Mouse (Mus musculus): Measurements from ENCODE around the gene Catsper1.

The Catsper1 gene

DNA sequence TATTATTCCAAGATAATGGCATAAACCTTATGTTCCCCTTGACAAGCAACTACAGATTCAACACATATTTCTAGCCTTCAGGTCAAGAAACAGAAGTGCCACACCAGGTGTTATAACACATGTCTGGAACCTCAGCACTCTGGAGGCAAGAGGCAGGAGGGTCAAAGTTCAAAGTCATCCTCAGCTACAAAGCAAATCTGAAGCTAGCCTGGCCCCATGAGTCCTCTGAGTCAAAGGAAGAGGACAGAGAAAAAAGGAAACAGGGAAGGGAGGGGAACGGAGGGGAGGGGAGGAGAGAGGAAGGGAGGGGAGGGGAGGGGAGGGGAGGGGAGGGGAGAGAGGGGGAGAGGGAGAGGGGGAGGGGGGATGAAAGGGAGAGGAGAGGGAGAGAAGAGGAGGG, 20.5 kb downstream of the Catsper1 start:
- DNase-seq, result no peak

DNA sequence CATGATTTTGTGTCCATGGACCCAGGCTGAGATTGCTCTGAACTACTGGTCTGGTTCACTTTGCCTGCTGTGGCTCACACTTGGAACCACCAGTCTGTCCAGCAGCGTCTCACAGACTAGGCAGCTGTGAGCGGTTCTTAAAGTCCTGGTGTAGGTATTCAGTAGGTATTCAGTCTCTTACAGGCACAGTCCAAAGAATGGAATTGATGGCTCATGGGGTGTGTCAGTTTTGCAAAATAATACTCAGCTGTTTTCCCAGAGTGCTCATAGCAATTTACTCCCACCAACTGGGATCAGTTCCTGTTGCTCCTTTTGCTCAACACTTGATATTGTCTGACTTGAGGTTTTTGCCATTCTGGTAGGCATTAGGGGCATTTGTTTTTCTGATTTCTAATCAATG, 26.6 kb downstream of the Catsper1 start:
- DNase-seq, result no peak

DNA sequence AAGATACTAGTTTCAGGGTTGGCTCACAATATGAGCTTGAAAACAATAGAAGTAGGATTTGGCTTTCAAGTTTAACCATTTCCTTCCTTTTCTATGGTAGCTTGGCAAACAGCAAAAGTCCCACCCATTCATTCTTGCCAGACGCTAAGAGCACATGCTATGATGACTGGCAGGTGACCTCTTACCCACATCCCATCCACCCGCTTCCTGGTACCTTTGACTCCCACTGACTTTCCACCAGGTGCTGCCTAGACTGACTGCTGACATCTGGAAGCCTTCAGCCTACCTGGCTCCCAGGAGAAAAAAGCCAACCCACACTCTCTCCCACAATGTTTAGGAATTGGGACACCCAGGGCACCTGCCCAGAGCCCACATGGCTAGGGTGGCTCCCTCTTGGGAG, 28.6 kb downstream of the Catsper1 start:
- DNase-seq, result no peak

DNA sequence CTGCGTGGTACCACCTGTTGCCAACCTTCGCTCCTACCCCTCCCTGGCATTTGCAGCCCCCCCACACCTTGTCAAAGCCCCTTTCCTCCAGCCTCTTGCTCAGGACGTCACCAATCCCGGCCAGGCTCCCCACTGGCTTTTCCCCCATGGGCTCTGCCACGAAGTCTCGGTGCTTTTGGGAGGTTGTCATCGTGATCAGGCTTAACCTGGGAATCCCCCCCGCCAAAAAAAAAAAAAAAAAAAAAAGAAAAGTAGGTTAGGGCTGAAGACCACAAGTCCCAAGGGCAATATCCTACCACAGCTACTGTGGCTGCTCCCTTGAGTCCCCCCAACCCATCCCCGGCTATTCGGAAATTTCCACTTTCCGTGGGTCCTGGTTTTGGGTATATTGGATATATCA, 30.2 kb downstream of the Catsper1 start:
- DNase-seq, result no peak

DNA sequence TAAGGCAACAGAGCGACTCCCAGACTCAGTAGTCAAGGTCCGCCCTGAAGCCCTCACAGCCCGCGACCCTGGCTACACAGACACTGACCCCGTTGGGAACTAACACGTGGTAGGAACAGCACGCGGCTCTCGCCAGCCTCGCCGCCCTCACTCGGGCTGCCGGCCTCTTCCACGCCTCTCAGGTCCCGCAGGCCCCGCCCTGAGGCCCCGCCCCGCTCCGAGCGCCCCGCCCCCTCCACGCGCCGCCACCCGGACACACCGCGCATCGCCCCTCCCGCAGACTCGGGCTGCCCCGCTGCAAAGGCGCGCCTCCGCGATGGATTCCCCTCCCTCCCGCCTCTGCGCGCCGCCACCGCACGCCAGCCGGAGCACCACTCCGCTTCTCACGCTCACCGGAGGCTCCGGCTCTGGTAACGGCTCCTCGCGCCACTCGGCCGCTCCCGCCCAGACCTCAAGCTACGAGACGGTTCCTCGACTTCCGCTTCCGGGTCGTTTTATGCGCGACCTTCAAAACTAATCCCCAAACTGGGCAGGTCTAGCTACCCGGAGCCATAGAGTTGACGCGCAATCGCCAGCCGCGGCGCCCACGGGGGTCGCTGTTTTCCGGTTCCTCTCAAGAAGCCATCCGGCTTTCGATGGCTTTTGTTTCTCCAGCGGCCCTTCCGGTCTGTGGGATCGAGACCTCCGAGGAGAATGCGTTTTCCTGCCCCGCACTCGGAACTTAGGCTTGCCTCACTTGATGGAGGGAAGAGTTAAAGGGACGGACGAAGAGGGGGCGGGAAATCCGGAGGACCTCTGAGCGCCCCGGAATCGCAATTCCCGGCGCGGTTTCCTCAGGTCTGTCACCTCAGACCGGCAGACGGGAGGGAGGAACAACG, 30.9 kb downstream of the Catsper1 start, which contains the start of gene Eif1ad:
TSS of gene Eif1ad (plus strand) at position 567 of the 878 bp plus-strand sequence.
- DNase-seq, result peak; percentile 98

GRCm38 (mm10) chr19:5367053-5367359, 31.5 kb downstream of the Catsper1 start, which contains the start of gene Banf1:
Banf1 (minus strand) TSS chr19:5367168.
- no peak for DNase-seq

GRCm38 (mm10) chr19:5367455-5367854, 31.9 kb downstream of the Catsper1 start:
- DNase-seq, result no peak

DNA sequence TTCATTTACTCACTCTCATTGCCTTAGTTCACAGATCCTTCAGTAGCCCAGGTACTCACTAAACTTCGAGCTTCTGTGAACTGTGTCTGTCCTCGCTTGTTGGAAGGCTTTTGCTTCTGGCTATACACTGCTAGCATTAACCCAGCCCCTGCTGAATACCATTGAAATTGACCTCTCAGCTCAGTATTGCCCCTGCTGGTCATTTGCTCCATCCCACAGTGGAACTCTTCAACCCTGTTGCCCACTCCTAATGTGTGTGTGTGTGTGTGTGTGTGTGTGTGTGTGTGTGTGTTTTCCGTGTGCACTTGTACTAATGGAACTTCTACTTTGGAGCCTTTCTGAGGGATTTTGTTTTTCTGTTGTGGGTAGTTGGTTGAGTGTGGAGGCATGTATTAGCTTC, 35.4 kb downstream of the Catsper1 start:
- no peak for DNase-seq

GRCm38 (mm10) chr19:5372724-5373123, 37.2 kb downstream of the Catsper1 start:
- DNase-seq, result no peak

DNA sequence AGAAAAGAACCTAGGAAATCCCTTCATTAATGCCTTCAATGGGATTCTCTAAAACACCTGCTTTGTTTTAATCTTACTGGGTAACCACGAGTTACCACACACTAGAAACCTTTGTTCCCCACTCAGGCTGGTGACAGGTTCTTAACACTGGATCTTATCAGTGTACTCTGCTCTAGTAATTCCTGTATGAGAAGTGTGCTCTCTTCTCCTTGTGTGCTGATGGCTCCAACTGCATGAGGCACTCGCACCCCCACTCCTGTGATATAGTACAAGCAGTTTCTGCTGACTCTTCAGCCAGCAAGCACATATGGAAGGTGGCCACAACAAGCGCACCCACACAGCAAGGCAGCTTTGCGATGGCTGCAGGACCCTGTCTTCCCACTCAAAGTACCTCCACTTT, 38.6 kb downstream of the Catsper1 start:
- DNase-seq, result no peak

- no peak for DNase-seq
Measured at GRCm38 (mm10) chr19:5374748-5375147, 39.2 kb downstream of the Catsper1 start.

DNA sequence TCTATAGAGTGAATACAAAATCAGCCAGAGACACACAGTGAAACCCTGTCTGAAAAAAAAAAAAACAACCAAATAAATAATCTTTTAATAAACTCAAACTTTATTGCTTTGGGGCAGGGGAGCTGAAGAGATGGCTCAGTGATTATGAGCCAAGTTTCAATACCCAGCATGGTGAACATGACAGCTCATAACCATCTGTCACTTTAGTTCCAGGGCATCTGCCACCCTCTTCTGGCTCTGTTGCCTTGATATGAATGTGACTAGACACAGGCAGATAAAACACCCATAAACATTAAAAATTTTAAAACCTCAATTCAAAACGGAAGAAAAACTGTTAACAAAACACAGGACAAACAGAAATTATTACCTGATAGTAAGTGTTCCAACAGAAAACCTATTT, 41.9 kb downstream of the Catsper1 start:
- DNase-seq, result no peak

- no peak for DNase-seq
Measured at GRCm38 (mm10) chr19:5383326-5383725, 47.8 kb downstream of the Catsper1 start.

GRCm38 (mm10) chr19:5384715-5385114, 49.2 kb downstream of the Catsper1 start:
- no peak for DNase-seq

DNA sequence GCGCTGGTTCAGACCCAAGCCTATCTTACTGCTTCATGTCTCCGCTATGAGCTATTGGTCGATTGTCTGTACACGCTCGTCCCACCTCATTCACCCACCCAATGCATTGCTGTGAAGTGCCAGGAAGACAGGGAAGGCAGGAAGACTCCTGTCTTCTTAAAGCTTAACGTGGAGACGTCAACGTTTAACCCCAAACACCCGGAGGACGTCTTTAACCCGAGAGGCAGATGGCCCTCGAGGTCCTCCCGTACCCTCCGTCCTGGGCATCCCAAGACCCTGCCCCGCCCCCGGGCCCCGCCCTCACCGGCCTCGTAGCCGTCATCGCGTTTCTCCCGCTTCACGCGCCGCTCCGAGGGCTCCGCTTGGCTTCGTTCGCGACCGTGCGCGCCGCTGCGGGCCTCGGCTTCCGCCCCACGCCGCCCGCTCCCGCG, 52.5 kb downstream of the Catsper1 start:
- DNase-seq, result no peak

- DNase-seq, result peak; percentile 93
Measured at GRCm38 (mm10) chr19:5388588-5389242, 53.2 kb downstream of the Catsper1 start, which contains the start of gene Sart1. Sart1 (minus strand) TSS chr19:5388703.

DNA sequence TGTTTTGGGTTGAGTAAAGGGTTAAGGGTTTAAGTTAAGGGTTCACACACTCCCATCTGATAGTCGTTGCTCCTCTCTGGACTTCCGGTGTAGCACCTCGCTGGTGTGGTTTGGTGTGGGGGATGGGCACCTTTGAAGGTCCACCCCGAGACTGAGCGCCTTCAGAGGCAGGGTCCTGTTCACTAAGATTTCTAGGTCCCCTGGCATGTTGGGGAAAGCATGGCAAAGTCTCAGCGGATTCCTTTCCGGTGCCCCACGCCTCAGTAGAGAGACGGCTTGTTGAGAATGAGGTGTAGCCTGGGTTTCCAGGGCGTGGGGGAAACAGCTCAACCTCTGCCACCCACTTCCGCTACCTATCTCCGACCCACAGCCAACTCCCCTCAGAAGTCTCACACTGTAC, 54.1 kb downstream of the Catsper1 start:
- DNase-seq, result peak; percentile 35

GRCm38 (mm10) chr19:5390416-5390815, 54.9 kb downstream of the Catsper1 start:
- no peak for DNase-seq

DNA sequence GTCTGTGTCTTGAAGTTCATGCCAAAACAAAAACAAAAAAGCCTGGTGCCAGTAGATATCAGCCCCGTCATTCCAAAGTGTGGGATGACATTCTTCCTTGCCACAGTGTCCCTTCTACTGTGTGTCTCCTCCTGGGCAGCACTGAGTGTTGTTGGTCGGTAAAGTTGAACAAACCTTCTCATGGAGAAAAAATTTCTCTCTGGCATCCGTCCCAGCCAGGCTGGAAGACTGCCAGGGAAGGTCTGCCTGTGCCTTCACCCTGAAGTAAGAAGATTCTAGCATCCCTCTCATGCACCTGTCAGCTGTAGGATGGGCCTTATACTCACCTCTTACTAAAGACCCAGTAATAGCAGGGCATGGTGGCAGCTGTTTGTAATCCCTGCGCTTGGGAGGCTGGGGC, 57.4 kb downstream of the Catsper1 start:
- peak; percentile 81 for DNase-seq
